Mouse (Mus musculus): ENCODE measurements around the gene Traf3ip1.

GRCm38 (mm10) chr1:91486165-91486564, 8.3 kb upstream of the Traf3ip1 start:
- TF ChIP-seq CTCF (IDR thresholded peaks at IDR 0.05; ENCODE audit: borderline replicate concordance, insufficient read depth, low read depth, low read length) (no peak), POLR2A (IDR thresholded peaks at IDR 0.05; ENCODE audit: borderline replicate concordance, insufficient read depth, low read length) (no peak)
